Mouse (Mus musculus) embryonic stem cell, embryonic (primary cell): ENCODE data around the gene Tmem106c.

Source experiments
- CTCF ChIA-PET, 4 experiments: fragments of 300-600 bp in 2 of 4; fragments of 350-600 bp in 2 of 4; sonication (Branson Sonifier 250); formaldehyde crosslinking; loops; one replicate each; lab custom pipeline; 2022; ENCODE audit warnings: inconsistent platforms in 2 of 4; lab: Charles Lee
- POLR2A ChIA-PET, 4 experiments: fragments of 300-600 bp in 2 of 4; fragments of 350-600 bp in 2 of 4; sonication (Branson Sonifier 250); formaldehyde crosslinking; loops; one replicate each; lab custom pipeline; 2022; ENCODE audit warnings: antibody characterized with exemption in 4 of 4, inconsistent platforms in 1 of 4; lab: Charles Lee

Gene Tmem106c

GRCm38 (mm10) chr15:97973248-97974005 lies 9.4 kb downstream of the Tmem106c start:
- ChIA-PET CTCF (interaction anchor here in 3 of 4 experiments (0.6 to 2.4 kb wide), 3 partner anchors 9 to 106 kb away, joined by 8 to 9 read pairs (median 8); partner anchors contain the start of gene Tmem106c (in 2 of the 3)), POLR2A (interaction anchor here in 1 of 4 experiments (1.0 kb wide), 1 partner anchor 10 kb away, joined by 5 read pairs; the partner anchor contains the start of gene Tmem106c)

GRCm38 (mm10) chr15:97981560-97981959 lies 17.6 kb downstream of the Tmem106c start:
- POLR2A ChIA-PET: interaction anchor here in 3 of 4 experiments (0.6 to 2.0 kb wide), 4 partner anchors 11 to 1845 kb away, joined by 3 to 6 read pairs (median 4); no protein-coding TSS in a partner anchor
- CTCF ChIA-PET: interaction anchor here in 3 of 4 experiments (0.6 to 2.1 kb wide), 4 partner anchors 18 to 317 kb away, joined by 3 to 11 read pairs (median 5); partner anchors contain the start of gene Tmem106c (in 1 of the 3)

- ChIA-PET CTCF (interaction anchor here in 1 of 4 experiments (0.6 kb wide), 1 partner anchor 1457 kb away, joined by 4 read pairs; no protein-coding TSS in a partner anchor), POLR2A (interaction anchor here in 2 of 4 experiments (0.6 to 1.0 kb wide), 5 partner anchors 12 to 1120 kb away, joined by 3 to 4 read pairs (median 3); partner anchors contain the start of gene Tmem106c (in 1 of the 2))
Measured at GRCm38 (mm10) chr15:97989544-97989943, 25.5 kb downstream of the Tmem106c start.

DNA sequence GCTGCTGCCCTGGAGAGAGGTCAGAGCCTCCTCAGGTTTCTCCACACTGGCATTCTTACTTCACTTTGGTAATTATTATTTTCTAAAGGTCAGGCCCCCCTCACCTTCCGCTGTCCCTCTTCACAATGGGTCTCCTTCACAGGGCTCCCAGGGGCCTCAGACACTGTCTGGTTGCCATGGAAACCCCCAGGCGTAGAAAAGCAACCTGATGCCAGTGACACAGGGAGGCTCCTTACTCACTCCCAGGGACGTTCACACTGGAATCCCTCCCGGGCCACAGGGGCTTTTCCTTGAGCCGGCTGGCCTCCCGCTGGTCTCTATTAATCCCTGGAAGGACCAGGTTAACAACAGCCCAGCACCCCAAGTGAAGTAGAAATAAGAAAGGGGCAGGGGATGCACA lies 26.1 kb downstream of the Tmem106c start:
- POLR2A ChIA-PET: interaction anchor here in 3 of 4 experiments (0.6 to 1.0 kb wide), 6 partner anchors 17 to 1119 kb away, joined by 3 to 4 read pairs (median 3); partner anchors contain the start of gene Tmem106c (in 1 of the 3)
- CTCF ChIA-PET: no interaction called here

GRCm38 (mm10) chr15:97990721-97991120 lies 26.7 kb downstream of the Tmem106c start:
- ChIA-PET CTCF (no interaction called here), POLR2A (interaction anchor here in 3 of 4 experiments (0.6 to 1.0 kb wide), 4 partner anchors 22 to 442 kb away, joined by 3 to 4 read pairs (median 4); no protein-coding TSS in a partner anchor)

- ChIA-PET CTCF (interaction anchor here in 2 of 4 experiments (1.0 to 1.9 kb wide), 2 partner anchors 27 to 45 kb away, joined by 3 to 6 read pairs; partner anchors contain the start of gene Tmem106c (in 1 of the 2)), POLR2A (interaction anchor here in 3 of 4 experiments (0.6 to 2.1 kb wide), 10 partner anchors 10 to 441 kb away, joined by 3 to 9 read pairs (median 3); no protein-coding TSS in a partner anchor)
Measured at GRCm38 (mm10) chr15:97991285-97991895, 27.4 kb downstream of the Tmem106c start.

DNA sequence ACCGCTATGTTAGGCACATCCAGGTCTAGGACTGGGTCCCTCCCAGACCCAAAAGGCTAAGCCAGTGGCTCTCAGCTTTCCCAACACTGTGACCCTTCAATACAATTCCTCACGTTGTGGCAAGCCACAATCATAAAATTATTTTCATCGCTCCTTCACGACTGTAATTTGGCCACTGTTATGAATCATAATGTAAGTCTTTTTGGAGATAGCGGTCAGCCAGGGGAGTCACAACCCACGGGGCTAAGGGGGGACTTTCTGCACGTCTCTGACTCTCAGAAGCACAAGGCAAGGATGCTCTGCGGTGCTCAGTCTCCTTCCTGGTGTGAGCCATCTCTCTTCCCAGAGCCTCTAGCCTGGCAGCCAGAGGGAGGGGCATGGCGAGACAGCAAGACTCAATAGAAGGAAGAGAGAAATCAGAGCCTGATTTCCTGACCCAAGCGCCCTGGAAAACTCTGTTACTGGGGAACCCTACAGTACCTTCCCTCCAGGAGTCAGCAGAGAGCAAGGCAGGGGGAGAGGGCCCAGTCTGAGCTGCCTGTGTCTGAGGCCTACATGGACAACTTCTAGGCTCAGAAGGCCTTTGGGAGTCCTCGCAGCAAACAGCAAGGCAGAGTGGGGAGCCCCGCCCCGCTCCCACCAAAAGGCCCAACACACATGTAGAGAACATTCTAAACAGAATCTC lies 28.2 kb downstream of the Tmem106c start:
- ChIA-PET CTCF (interaction anchor here in 3 of 4 experiments (0.6 to 1.9 kb wide), 11 partner anchors 10 to 525 kb away, joined by 3 to 13 read pairs (median 5); partner anchors contain the start of gene Tmem106c (in 3 of the 3)), POLR2A (interaction anchor here (0.5 to 2.1 kb wide), 33 partner anchors 9 to 542 kb away, joined by 3 to 16 read pairs (median 4); partner anchors contain the start of genes Tmem106c (in 2 of the 4), Col2a1 (in 1 of the 4), Kansl2 (in 1 of the 4) and Senp1 (in 1 of the 4))

GRCm38 (mm10) chr15:97992712-97993286 lies 28.8 kb downstream of the Tmem106c start:
- POLR2A ChIA-PET: interaction anchor here (0.5 to 2.1 kb wide), 35 partner anchors 9 to 541 kb away, joined by 3 to 16 read pairs (median 4); partner anchors contain the start of genes Tmem106c (in 2 of the 4), Col2a1 (in 1 of the 4), Kansl2 (in 1 of the 4) and Pfkm (in 1 of the 4)
- CTCF ChIA-PET: interaction anchor here (0.6 to 1.9 kb wide), 13 partner anchors 9 to 524 kb away, joined by 3 to 13 read pairs (median 4); partner anchors contain the start of gene Tmem106c (in 3 of the 4)

DNA sequence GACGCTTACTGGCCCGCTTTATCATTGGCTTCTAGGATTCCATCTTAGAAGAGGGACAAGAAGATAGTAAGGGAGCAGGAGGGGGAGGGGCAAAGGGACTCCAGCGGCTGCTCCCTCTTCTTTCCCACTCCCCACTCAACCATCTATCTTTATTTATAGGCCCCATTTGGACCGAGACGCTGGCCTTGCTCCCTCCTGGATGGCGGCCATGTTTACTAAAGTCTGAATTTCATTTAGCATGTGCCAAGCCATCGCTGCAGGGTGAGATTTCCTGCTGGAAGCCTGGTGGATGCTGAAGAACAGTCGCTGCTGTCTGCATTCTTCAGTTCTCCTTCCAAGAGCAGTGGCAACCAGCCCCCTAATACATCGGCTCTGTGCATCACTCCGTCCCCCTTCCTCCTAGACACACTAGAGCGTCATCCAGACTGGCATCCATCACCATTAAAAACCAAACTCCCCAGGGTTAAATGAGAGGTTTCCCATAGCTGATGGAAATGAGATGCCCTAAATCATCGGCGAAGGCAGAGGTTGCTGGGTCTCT lies 32.8 kb downstream of the Tmem106c start:
- ChIA-PET POLR2A (interaction anchor here in 1 of 4 experiments (1.7 kb wide), 1 partner anchor 53 kb away, joined by 4 read pairs; no protein-coding TSS in a partner anchor), CTCF (interaction anchor here in 1 of 4 experiments (0.8 kb wide), 1 partner anchor 10 kb away, joined by 3 read pairs; no protein-coding TSS in a partner anchor)

DNA sequence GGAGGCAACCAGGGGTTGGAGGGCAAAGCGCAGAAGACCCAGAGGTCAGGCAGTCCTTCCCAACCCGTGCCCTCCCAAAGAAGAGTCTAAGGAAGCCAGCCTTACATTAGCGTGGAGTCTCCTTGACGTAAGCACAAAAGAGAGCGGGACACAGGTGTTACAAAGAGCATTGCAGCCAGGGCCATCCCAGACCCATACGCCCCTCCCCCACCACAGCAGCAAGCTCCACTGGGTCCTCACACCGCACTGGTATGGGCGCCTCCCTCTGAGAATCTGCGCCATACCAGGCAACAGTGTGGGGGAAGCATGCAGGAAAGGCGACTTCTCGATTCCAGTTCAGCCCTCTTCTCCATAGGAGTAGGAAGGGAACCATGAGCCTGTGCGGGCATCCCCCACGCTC lies 35.5 kb downstream of the Tmem106c start:
- POLR2A ChIA-PET: interaction anchor here in 1 of 4 experiments (1.3 kb wide), 1 partner anchor 83 kb away, joined by 3 read pairs; no protein-coding TSS in a partner anchor

GRCm38 (mm10) chr15:97999991-98000390 lies 36.0 kb downstream of the Tmem106c start:
- CTCF ChIA-PET: interaction anchor here in 1 of 4 experiments (1.1 kb wide), 1 partner anchor 36 kb away, joined by 3 read pairs; the partner anchor contains the start of gene Tmem106c
- POLR2A ChIA-PET: interaction anchor here in 1 of 4 experiments (1.3 kb wide), 1 partner anchor 83 kb away, joined by 3 read pairs; no protein-coding TSS in a partner anchor

More for the DNA sequence above, 35.5 kb downstream of the Tmem106c start:
- CTCF ChIA-PET: interaction anchor here in 1 of 4 experiments (1.1 kb wide), 1 partner anchor 36 kb away, joined by 3 read pairs; the partner anchor contains the start of gene Tmem106c

DNA sequence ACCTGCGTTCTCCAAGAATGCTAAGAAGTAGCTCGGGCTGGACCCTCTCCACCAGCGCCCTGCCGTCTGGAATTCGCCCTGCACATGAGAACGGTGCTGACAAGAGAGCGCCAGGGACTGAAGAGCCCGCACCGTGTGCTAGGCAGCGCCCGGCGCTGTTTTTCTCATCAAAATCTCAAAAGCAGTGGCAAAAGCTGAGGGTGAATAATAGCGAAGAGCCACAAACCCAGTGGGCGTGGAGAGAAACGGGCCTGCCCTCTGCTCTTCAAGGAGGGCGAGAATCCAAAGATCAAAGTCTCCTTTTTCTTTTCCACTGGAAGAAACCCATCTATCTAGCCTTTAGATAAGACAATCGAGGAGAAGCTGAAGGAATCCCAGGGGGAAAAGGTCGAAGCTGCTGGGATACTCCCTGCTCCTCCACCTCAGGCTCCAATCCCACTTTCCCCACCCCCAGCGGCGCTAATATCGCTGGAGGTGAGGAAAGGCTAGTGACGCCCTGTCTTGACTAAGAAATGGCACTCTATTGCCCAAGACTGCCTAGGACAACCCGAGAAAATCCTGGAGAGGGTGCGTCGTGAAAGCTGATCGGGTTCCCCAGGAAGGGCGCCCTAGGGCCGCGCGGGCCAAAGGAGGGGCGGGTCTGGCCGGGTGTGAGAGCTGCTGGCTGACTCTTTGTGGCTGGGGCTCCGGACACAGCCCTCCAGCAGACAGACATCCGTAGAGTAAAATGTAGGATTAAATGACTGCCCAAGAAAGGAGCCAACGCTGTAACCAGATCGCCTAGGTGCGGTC lies 37.5 kb downstream of the Tmem106c start:
- POLR2A ChIA-PET: interaction anchor here (0.6 to 2.3 kb wide), 14 partner anchors 9 to 1200 kb away, joined by 3 to 16 read pairs (median 4); partner anchors contain the start of gene Senp1 (in 1 of the 4)

GRCm38 (mm10) chr15:98002113-98002990 lies 38.4 kb downstream of the Tmem106c start:
- CTCF ChIA-PET: interaction anchor here in 2 of 4 experiments (0.8 to 1.5 kb wide), 5 partner anchors 9 to 152 kb away, joined by 3 to 6 read pairs (median 4); no protein-coding TSS in a partner anchor
- POLR2A ChIA-PET: interaction anchor here (0.6 to 2.3 kb wide), 22 partner anchors 9 to 1363 kb away, joined by 3 to 16 read pairs (median 3); partner anchors contain the start of genes Senp1 (in 1 of the 4) and Tmem106c (in 1 of the 4)

More for the DNA sequence above, 37.5 kb downstream of the Tmem106c start:
- CTCF ChIA-PET: interaction anchor here in 2 of 4 experiments (0.8 to 1.5 kb wide), 6 partner anchors 9 to 35 kb away, joined by 3 to 6 read pairs (median 4); no protein-coding TSS in a partner anchor
